17 mouse cellular contexts compared by ENCODE assay signal in the genomic region with DNA sequence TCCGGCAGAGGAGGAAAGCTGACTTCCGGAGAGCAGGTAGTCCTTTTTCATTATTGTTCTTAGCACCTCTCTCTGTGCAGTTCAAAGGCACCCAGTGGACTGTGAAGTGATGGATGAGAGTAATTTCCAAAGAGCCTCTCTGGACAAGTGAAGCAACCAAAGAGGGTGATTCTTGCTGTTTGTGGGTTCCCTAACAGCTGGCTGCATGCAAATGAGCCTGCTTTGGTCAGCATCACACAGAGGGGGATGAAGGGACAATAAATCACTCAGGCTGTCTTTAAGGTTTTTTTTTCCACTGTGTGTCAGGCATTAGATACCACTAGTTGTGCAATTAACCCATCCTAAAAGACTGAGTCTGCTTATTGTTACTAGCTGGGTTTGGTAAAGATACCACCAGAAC. TPM values are rescaled to one million over a fixed set of nuclear protein-coding genes. Genes with fewer than 3 reads are reported as not detected.
DNase-seq lines count a peak whose midpoint lies in the region; ATAC-seq and TF ChIP-seq lines count a peak whose summit lies in the region.
"Had no signal": no experiment of that assay in that cellular context is flagged by ENCODE, and none has a peak within 500 bp of the region (broad histone marks: within the 10 kb centered on the region; RNA-seq: fewer than 3 reads in every experiment).

No protein-coding gene starts in this region.

- H3K4me2 ChIP-seq in kidney, embryonic 14.5 days (replicated peaks; ENCODE audit: low read depth, low read length): no peak overlapping the region
- no peak overlapping the region for H3K4me2 ChIP-seq in hindbrain, embryonic 14.5 days (replicated peaks)
- H3K4me2 ChIP-seq in liver, embryonic 12.5 days: no peak overlapping the region
- no peak overlapping the region for H3K4me2 ChIP-seq in lung, postnatal 0 days (replicated peaks; ENCODE audit: low read depth, low read length)
- H3K4me2 ChIP-seq: embryonic facial prominence, embryonic 12.5 days; forebrain, embryonic 15.5 days; heart, embryonic 13.5 days had no signal

- no peaks in the 10 kb centered on the region for H3K4me1 ChIP-seq in kidney, embryonic 14.5 days (ENCODE audit: control insufficient read depth, insufficient read depth, low read length)
- no peaks in the 10 kb centered on the region; the same call in 1 of the 2 replicates for H3K4me1 ChIP-seq in hindbrain, embryonic 14.5 days (replicated peaks; ENCODE audit: control insufficient read depth, insufficient read depth, low read length)
- no peaks in the 10 kb centered on the region for H3K4me1 ChIP-seq in liver, embryonic 12.5 days
- H3K4me1 ChIP-seq in lung, postnatal 0 days (ENCODE audit: insufficient read depth, low read depth, low read length): no peaks in the 10 kb centered on the region
- H3K4me1 ChIP-seq: embryonic facial prominence, embryonic 12.5 days; forebrain, embryonic 15.5 days had no signal

- no peak for TF ChIP-seq CTCF in lung, postnatal 0 days (IDR thresholded peaks at IDR 0.05)

- peak; percentile 58; the same call in 1 of the 2 replicates for ATAC-seq in kidney, embryonic 14.5 days (ENCODE audit: low FRiP score, low TSS enrichment)
- ATAC-seq in granulocyte monocyte progenitor cell, adult 5-6 weeks (replicated peaks; ENCODE audit: poor library complexity, severe bottlenecking): peak; percentile 51
- peak; percentile 55; the same call in 1 of the 2 replicates for ATAC-seq in hindbrain, embryonic 14.5 days (ENCODE audit: low FRiP score)
- ATAC-seq in liver, embryonic 12.5 days: no peak
- no peak for ATAC-seq in lung, postnatal 0 days
- ATAC-seq: forebrain, embryonic 15.5 days had no signal

- H3K27me3 ChIP-seq in kidney, embryonic 14.5 days (ENCODE audit: control insufficient read depth, insufficient read depth, low read length): no peaks in the 10 kb centered on the region
- 0 out of 2 replicates have a peak, but pooled peaks cover 2% of the 10 kb centered on the region for H3K27me3 ChIP-seq in hindbrain, embryonic 14.5 days (ENCODE audit: control insufficient read depth, insufficient read depth, low read length)
- H3K27me3 ChIP-seq in liver, embryonic 12.5 days (replicated peaks): no peaks in the 10 kb centered on the region
- no peaks in the 10 kb centered on the region for H3K27me3 ChIP-seq in lung, postnatal 0 days (replicated peaks; ENCODE audit: insufficient read depth, low read length)
- H3K27me3 ChIP-seq: embryonic facial prominence, embryonic 12.5 days; forebrain, embryonic 15.5 days; heart, embryonic 13.5 days had no signal

- TF ChIP-seq EP300 in lung, postnatal 0 days (IDR thresholded peaks at IDR 0.05): no peak

- no peak overlapping the region for H3K9ac ChIP-seq in kidney, embryonic 14.5 days (ENCODE audit: low read depth, low read length)
- no peak overlapping the region for H3K9ac ChIP-seq in hindbrain, embryonic 14.5 days
- H3K9ac ChIP-seq in liver, embryonic 12.5 days: no peak overlapping the region
- H3K9ac ChIP-seq in lung, postnatal 0 days (replicated peaks; ENCODE audit: low read depth): no peak overlapping the region
- H3K9ac ChIP-seq: embryonic facial prominence, embryonic 12.5 days; forebrain, embryonic 15.5 days; heart, embryonic 13.5 days had no signal

- no peaks in the 10 kb centered on the region for H3K36me3 ChIP-seq in kidney, embryonic 14.5 days (ENCODE audit: control insufficient read depth, insufficient read depth, low read length)
- no peaks in the 10 kb centered on the region for H3K36me3 ChIP-seq in hindbrain, embryonic 14.5 days (replicated peaks; ENCODE audit: control insufficient read depth, insufficient read depth)
- H3K36me3 ChIP-seq in liver, embryonic 12.5 days: no peaks in the 10 kb centered on the region
- H3K36me3 ChIP-seq in lung, postnatal 0 days (ENCODE audit: insufficient read depth, low read length): no peaks in the 10 kb centered on the region

- 11% methylated on average over 2 of the region's 2 CpGs for WGBS in kidney, embryonic 14.5 days
- WGBS in hindbrain, embryonic 14.5 days: 45% methylated on average over 2 of the region's 2 CpGs
- 76% methylated on average over 2 of the region's 2 CpGs for WGBS in liver, embryonic 12.5 days (ENCODE audit: insufficient replicate concordance)
- 37% methylated on average over 2 of the region's 2 CpGs for WGBS in lung, postnatal 0 days

- no peak overlapping the region for H3K4me3 ChIP-seq in kidney, embryonic 14.5 days (ENCODE audit: low read length)
- no peak overlapping the region for H3K4me3 ChIP-seq in hindbrain, embryonic 14.5 days (replicated peaks; ENCODE audit: low read length)
- H3K4me3 ChIP-seq in liver, embryonic 12.5 days: no peak overlapping the region
- H3K4me3 ChIP-seq in lung, postnatal 0 days (ENCODE audit: low read depth, low read length): no peak overlapping the region
- H3K4me3 ChIP-seq: embryonic facial prominence, embryonic 12.5 days; forebrain, embryonic 15.5 days; heart, embryonic 13.5 days had no signal

- H3K27ac ChIP-seq in kidney, embryonic 14.5 days (ENCODE audit: low read depth, low read length): no peak overlapping the region
- H3K27ac ChIP-seq in hindbrain, embryonic 14.5 days: no peak overlapping the region; the same call in 1 of the 2 replicates
- no peak overlapping the region for H3K27ac ChIP-seq in liver, embryonic 12.5 days
- H3K27ac ChIP-seq in lung, postnatal 0 days (ENCODE audit: low read length): no peak overlapping the region
- H3K27ac ChIP-seq: embryonic facial prominence, embryonic 12.5 days; forebrain, embryonic 15.5 days; heart, embryonic 13.5 days had no signal

- no peak for DNase-seq in kidney, postnatal 25 days
- DNase-seq in hindbrain, embryonic 14.5 days (ENCODE audit: low spot score): no peak
- peak; percentile 38 for DNase-seq in mesoderm, embryonic 11.5 days (ENCODE audit: low read depth, low spot score)
- no peak for DNase-seq in lung, postnatal 0 days (ENCODE audit: low spot score)
- DNase-seq: adrenal gland, postnatal 10 days; cerebellum, adult 11-12 months; cerebellum, adult 9-10 months; cerebellum, postnatal 25 days; gastrocnemius, postnatal 25 days; heart, postnatal 36 days had no signal

- H3K9me3 ChIP-seq in kidney, embryonic 14.5 days (ENCODE audit: control insufficient read depth, low read length): peaks cover 2% of the 10 kb centered on the region; the same call in 1 of the 2 replicates
- H3K9me3 ChIP-seq in hindbrain, embryonic 14.5 days (ENCODE audit: control insufficient read depth, low read length): 0 out of 2 replicates have a peak, but pooled peaks cover 4% of the 10 kb centered on the region
- H3K9me3 ChIP-seq in liver, embryonic 12.5 days (replicated peaks): 0 out of 2 replicates have a peak, but pooled peaks cover 2% of the 10 kb centered on the region
- no peaks in the 10 kb centered on the region for H3K9me3 ChIP-seq in lung, postnatal 0 days (ENCODE audit: low read length)
- H3K9me3 ChIP-seq: embryonic facial prominence, embryonic 12.5 days; forebrain, embryonic 15.5 days had no signal

RNA-seq across cellular contexts. Expression of gene Nostrin, which starts 15.9 kb away (rescaled TPM):
- polyA plus RNA-seq in kidney, embryonic 14.5 days (2014; fragmentation: Nextera tagmentation; extraction: Ambion mirVana): 5.4 and 5.9 TPM in 2 replicates
- 2.1 and 9.0 TPM in 2 replicates for total RNA-seq in granulocyte monocyte progenitor cell, adult 5-6 weeks (2014; fragmentation: Nextera tagmentation)
- 9.3 and 12.2 TPM in 2 replicates for total RNA-seq in granulocyte monocyte progenitor cell, adult 5-6 weeks (2017)
- polyA plus RNA-seq in hindbrain, embryonic 14.5 days (2014; fragmentation: Nextera tagmentation; extraction: Ambion mirVana): 1.5 and 1.7 TPM in 2 replicates
- polyA plus RNA-seq in liver, embryonic 12.5 days (2016; fragmentation: Nextera tagmentation; extraction: Ambion mirVana): 11.1 and 11.4 TPM in 2 replicates
- polyA plus RNA-seq in lung, postnatal 0 days (2015; fragmentation: Nextera tagmentation; extraction: Ambion mirVana): 47.2 and 48.0 TPM in 2 replicates
- total RNA-seq: MEL had no signal

Comparison
In these comparisons a context has a peak if more than half of its experiments do, and no peak if none do; other contexts are left out.
1. ATAC-seq: peak in kidney, embryonic 14.5 days (single experiment), granulocyte monocyte progenitor cell, adult 5-6 weeks (single experiment) and hindbrain, embryonic 14.5 days (single experiment); none in liver, embryonic 12.5 days (single experiment) and lung, postnatal 0 days (single experiment).